ENCODE assay signal across 25 mouse cellular contexts in the genomic region with DNA sequence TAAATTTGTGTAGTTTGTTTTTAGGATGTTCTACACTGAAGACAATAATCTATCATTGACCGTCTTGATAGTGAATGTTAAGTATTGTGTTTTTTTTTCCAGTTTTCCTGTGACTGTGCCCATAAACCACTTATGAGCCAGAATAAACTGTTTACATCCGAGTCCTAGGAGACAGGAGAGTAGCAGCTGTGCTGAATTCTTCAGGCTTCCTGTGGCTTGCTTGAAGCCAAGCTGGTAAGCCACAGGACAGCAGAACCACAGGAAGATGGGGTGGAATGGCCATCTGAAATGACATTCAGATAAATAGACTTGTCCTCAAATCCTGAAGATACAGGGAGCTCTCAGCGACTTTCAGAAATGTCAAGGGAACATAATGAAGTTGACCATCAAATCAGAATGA.
"Had no signal": no experiment of that assay in that cellular context is flagged by ENCODE, and none has a peak within 500 bp of the region (broad histone marks: within the 10 kb centered on the region; RNA-seq: fewer than 3 reads in every experiment).

No protein-coding gene starts in this region.

- DNase-seq: cerebellum, adult 2 months; cerebellum, adult 8-10 months; cerebellum, adult 9-10 months; cerebellum, adult 9-11 months; cerebellum, postnatal 10 days; cerebellum, postnatal 14 days; cerebellum, postnatal 25 days; cerebellum, postnatal 36 days; embryo, embryonic 11 days; forebrain, postnatal 0 days; gastrocnemius, adult 2 months; gastrocnemius, postnatal 10 days; gastrocnemius, postnatal 14 days; gastrocnemius, postnatal 25 days; heart, adult 11 months; heart, adult 18-20 months had no signal

- H3K4me3 ChIP-seq: embryonic facial prominence, embryonic 10.5 days; embryonic facial prominence, embryonic 12.5 days; embryonic facial prominence, embryonic 13.5 days; embryonic facial prominence, embryonic 15.5 days; erythroblast, embryonic 14.5 days; forebrain, embryonic 10.5 days; forebrain, embryonic 12.5 days; forebrain, embryonic 13.5 days; forebrain, embryonic 15.5 days; gastrocnemius, adult 2 months had no signal

- H3K27me3 ChIP-seq: embryonic facial prominence, embryonic 12.5 days; embryonic facial prominence, embryonic 13.5 days; embryonic facial prominence, embryonic 15.5 days; forebrain, embryonic 12.5 days; forebrain, embryonic 13.5 days; forebrain, embryonic 15.5 days had no signal

- H3K36me3 ChIP-seq: embryonic facial prominence, embryonic 10.5 days; embryonic facial prominence, embryonic 12.5 days; embryonic facial prominence, embryonic 13.5 days; embryonic facial prominence, embryonic 15.5 days; forebrain, embryonic 10.5 days; forebrain, embryonic 12.5 days; forebrain, embryonic 15.5 days had no signal

- H3K4me1 ChIP-seq: embryonic facial prominence, embryonic 10.5 days; embryonic facial prominence, embryonic 12.5 days; embryonic facial prominence, embryonic 13.5 days; embryonic facial prominence, embryonic 15.5 days; forebrain, embryonic 12.5 days; forebrain, embryonic 13.5 days; forebrain, embryonic 15.5 days had no signal

- H3K4me2 ChIP-seq: embryonic facial prominence, embryonic 12.5 days; embryonic facial prominence, embryonic 13.5 days; embryonic facial prominence, embryonic 15.5 days; forebrain, embryonic 12.5 days; forebrain, embryonic 13.5 days; forebrain, embryonic 15.5 days had no signal

- H3K9ac ChIP-seq: embryonic facial prominence, embryonic 12.5 days; embryonic facial prominence, embryonic 13.5 days; embryonic facial prominence, embryonic 15.5 days; forebrain, embryonic 12.5 days; forebrain, embryonic 13.5 days; forebrain, embryonic 15.5 days; forebrain, postnatal 0 days had no signal

- H3K27ac ChIP-seq: embryonic facial prominence, embryonic 10.5 days; embryonic facial prominence, embryonic 12.5 days; embryonic facial prominence, embryonic 13.5 days; embryonic facial prominence, embryonic 15.5 days; forebrain, embryonic 10.5 days; forebrain, embryonic 12.5 days; forebrain, embryonic 13.5 days; forebrain, embryonic 15.5 days; gastrocnemius, adult 2 months had no signal
